Mouse (Mus musculus) kidney, embryonic 16.5 days (tissue): ENCODE results near the gene Ak9. TPM values are rescaled to one million over a fixed set of nuclear protein-coding genes. Genes with fewer than 3 reads are reported as not detected.
A peak's percentile ranks its signal among the peaks of the same experiment; 100 is the strongest.

Experiments used
- ATAC-seq: fragments of 200-750 bp; cut with Nextera tagmentation; 2 replicates; pipeline ENCODE4 v1.8.0; 2017; ENCODE audit warnings: moderate TSS enrichment; ENCODE audit not compliant: low FRiP score, low TSS enrichment
- H3K27ac ChIP-seq: fragments of 300-500 bp; sonication (generic); 2 replicates; pipeline ENCODE4 v1.5.1; 2014; ENCODE audit warnings: low read length
- H3K27me3 ChIP-seq: fragments of 300-500 bp; sonication (generic); 2 replicates; pipeline ENCODE4 v1.6.1; 2014; ENCODE audit warnings: low read length, control low read depth, mixed read lengths; ENCODE audit not compliant: insufficient read depth
- H3K36me3 ChIP-seq: fragments of 300-500 bp; sonication (generic); 2 replicates; pipeline ENCODE4 v1.6.1; 2014; ENCODE audit warnings: low read length, control low read depth, mixed read lengths; ENCODE audit not compliant: insufficient read depth
- H3K4me1 ChIP-seq: fragments of 300-500 bp; sonication (generic); 2 replicates; pipeline ENCODE4 v1.6.1; 2014; ENCODE audit warnings: low read length, control low read depth, mixed read lengths; ENCODE audit not compliant: insufficient read depth
- H3K4me2 ChIP-seq: fragments of 300-500 bp; sonication (generic); replicated peaks from 2 replicates; pipeline ENCODE4 v1.6.1; 2014; ENCODE audit warnings: low read depth, low read length
- H3K4me3 ChIP-seq: fragments of 300-500 bp; sonication (generic); 2 replicates; pipeline ENCODE4 v1.5.1; 2014; ENCODE audit warnings: mild to moderate bottlenecking, low read length
- H3K9ac ChIP-seq: fragments of 300-500 bp; sonication (generic); replicated peaks from 2 replicates; pipeline ENCODE4 v1.6.1; 2014; ENCODE audit warnings: low read length
- H3K9me3 ChIP-seq: fragments of 300-500 bp; sonication (generic); 2 replicates; pipeline ENCODE4 v1.6.1; 2016; ENCODE audit warnings: low read length, control low read depth
- WGBS: fragments of 180-500 bp; shearing (Covaris S2); extraction: QIAGEN DNeasy Blood & Tissue Kit; methylation state at CpG from one replicate; pipeline ENCODE4 v1.1.7; 2014; 5-methylcytosine and 5-hydroxymethylcytosine counted together
- polyA plus RNA-seq: library from polyadenylated mRNA; unstranded; fragments of >200 nt; fragmentation: Nextera tagmentation; extraction: Ambion mirVana; gene quantifications from 2 replicates; pipeline ENCODE4 v1.2.1, GENCODE M21; 2015

Gene Ak9
- polyA plus RNA-seq, 1 experiment from 2014 or later, result 0.04 TPM

DNA sequence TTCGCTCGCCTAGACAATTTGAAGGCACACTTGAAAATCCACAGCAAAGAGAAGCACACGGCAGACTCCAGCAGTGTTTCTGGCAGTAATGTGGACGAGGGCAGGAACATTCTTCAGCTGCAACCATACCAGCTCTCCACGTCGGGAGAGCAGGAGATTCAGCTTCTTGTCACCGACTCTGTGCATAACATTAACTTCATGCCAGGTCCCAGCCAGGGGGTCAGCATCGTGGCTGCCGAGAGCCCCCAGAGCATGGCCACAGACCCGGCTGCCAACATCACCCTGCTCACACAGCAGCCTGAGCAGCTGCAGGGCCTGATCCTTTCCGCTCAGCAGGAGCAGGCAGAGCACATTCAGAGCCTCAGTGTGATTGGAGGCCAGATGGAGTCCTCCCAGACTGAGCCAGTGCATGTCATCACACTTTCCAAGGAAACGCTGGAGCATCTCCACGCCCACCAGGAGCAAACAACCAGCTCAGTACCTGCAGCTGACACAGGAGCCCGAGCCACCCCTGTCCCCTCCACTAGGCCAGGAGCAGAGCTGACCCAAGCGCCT lies 160.7 kb downstream of the Ak9 start:
- no peaks in the 10 kb centered on the region for H3K4me1 ChIP-seq
- H3K4me2 ChIP-seq, result no peak overlapping the region
- no peaks in the 10 kb centered on the region for H3K9me3 ChIP-seq
- peaks cover 19% of the 10 kb centered on the region for H3K36me3 ChIP-seq
- no peak overlapping the region for H3K9ac ChIP-seq
- no peak overlapping the region for H3K27ac ChIP-seq
- H3K4me3 ChIP-seq, result no peak overlapping the region
- 57% methylated on average over 15 of the region's 15 CpGs for WGBS
- ATAC-seq, result no peak
- no peaks in the 10 kb centered on the region for H3K27me3 ChIP-seq

DNA sequence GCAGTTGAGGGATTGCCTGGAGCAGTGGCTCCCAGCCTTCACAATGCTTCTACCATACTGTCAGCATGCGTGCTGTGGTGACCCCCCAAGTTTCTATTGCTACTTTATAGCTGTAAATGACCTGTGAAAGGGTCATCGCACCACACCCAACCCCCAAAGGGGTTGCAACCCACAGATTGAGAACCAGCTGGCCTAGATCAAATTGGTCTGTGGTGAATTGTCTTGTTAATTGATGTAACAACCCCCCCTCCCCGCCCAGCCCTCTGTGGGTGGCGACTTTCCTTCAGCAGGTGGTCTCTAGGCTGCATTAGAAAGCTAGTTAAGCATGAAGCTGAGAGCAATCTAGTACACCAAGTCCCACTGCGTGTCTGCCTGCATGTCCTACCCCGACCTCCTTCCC lies 163.5 kb downstream of the Ak9 start:
- Histone ChIP-seq H3K27me3 (no peaks in the 10 kb centered on the region), H3K27ac (no peak overlapping the region), H3K36me3 (peaks cover 19% of the 10 kb centered on the region), H3K4me2 (no peak overlapping the region), H3K9ac (no peak overlapping the region), H3K4me1 (no peaks in the 10 kb centered on the region), H3K9me3 (no peaks in the 10 kb centered on the region), H3K4me3 (no peak overlapping the region)
- 37% methylated on average over 6 of the region's 6 CpGs for WGBS
- ATAC-seq, result no peak

DNA sequence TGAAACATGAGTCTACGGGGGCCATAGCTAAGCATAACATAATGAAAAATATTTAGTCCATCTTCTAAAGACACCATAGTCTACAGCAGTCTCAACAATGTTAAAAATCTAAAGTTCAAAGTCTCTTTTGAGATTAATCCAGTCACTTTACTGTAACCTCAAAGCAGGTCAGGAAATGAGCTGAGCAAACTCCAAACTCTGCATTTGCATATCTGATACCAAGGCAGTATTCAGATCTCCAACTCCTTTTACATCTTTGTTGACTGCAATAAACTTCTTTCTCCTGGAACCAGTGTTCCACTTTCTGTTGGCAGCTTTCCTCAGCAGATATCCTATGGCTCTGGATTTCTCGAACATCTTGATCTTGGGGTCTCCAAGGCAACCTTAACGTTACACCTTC lies 166.9 kb downstream of the Ak9 start:
- Histone ChIP-seq H3K36me3 (peaks cover 5% of the 10 kb centered on the region; the same call in 1 of the 2 replicates), H3K9me3 (no peaks in the 10 kb centered on the region), H3K27ac (no peak overlapping the region), H3K4me3 (no peak overlapping the region), H3K27me3 (no peaks in the 10 kb centered on the region), H3K9ac (no peak overlapping the region), H3K4me1 (peaks cover 6% of the 10 kb centered on the region), H3K4me2 (no peak overlapping the region)
- WGBS, result 83% methylated on average over 3 of the region's 3 CpGs
- ATAC-seq, result no peak

DNA sequence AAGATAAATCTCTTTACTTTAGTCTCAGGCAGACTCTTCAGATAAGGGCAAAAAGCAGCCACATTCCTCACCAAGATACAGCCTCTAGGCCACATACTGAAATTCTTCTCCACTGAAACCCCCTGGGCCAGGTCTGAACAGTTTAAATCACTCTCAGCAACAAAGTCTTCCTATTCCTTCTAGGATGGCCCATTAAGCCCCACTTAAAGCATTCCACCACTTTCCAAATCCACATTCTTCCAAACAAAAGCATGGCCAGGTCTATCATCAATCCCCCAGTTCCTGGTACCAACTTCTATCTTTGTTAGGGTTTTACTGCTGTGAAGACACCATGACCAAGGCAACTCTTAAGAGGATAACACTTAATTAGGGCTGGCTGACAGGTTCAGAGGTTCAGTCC lies 168.8 kb downstream of the Ak9 start:
- H3K9ac ChIP-seq, result no peak overlapping the region
- no peak for ATAC-seq
- no peak overlapping the region for H3K27ac ChIP-seq
- H3K4me2 ChIP-seq, result no peak overlapping the region
- no peaks in the 10 kb centered on the region for H3K27me3 ChIP-seq
- H3K4me1 ChIP-seq, result peaks cover 22% of the 10 kb centered on the region
- H3K4me3 ChIP-seq, result no peak overlapping the region
- H3K36me3 ChIP-seq, result no peaks in the 10 kb centered on the region
- no peaks in the 10 kb centered on the region for H3K9me3 ChIP-seq

DNA sequence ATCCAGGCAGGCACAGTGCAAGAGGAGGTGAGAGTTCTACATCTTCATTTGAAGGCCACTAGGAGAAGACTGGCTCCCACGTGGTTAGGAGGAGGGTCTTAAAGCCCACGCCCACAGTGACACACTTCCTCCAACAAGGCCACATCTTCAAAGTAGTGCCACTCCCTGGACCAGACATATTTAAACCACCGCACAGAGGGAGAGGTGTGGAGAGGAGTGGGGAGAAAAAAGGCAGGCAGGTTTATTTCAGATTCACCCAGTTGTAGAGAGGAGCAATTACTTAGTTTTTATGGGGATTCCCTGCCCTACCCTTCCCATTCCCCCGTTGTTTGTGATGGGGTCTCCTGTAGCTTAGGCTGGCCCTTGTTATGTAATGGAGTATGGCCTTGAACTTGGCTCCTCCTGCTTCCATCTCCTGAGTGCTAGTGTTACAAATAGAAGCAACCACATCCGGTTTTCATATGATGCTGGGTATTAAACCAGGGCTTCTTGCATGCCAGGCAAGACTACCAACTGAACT lies 169.2 kb downstream of the Ak9 start:
- Histone ChIP-seq H3K4me1 (peaks cover 26% of the 10 kb centered on the region), H3K9ac (no peak overlapping the region), H3K27ac (no peak overlapping the region), H3K4me2 (no peak overlapping the region), H3K4me3 (no peak overlapping the region), H3K9me3 (no peaks in the 10 kb centered on the region), H3K27me3 (no peaks in the 10 kb centered on the region), H3K36me3 (no peaks in the 10 kb centered on the region)
- 63% methylated on average over 5 of the region's 5 CpGs for WGBS
- no peak for ATAC-seq

DNA sequence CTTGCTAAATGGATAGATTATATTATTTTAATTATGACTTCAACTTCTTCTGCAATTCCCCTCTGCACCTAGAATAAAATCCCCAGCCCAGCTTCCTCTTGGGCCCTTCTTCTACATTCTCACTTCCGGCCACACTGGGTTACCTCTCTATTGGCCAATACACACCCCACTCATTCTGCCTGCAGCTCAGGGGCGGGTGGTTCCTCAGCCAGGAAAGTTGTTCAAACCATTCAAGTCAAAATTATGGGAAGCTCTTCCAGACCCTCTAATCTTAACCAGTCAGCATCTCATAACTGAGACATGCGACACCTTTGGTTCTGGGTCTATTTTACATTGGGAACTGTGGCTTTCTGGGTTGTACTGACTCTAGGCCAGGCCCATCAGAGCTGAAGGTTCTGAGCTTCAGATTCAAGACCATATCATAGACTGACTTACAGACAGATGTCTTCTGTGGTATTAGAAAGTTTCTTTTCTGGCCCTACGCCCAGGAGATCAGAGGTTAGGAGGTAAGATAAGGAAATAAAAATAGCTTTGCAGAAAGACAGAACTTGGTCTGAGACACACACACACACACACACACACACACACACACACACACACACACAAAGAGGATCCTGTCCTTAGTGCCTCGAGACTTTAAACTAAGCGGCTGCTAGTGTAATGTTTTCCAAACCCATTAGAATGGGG lies 170.1 kb downstream of the Ak9 start:
- no peak for ATAC-seq
- no peaks in the 10 kb centered on the region for H3K27me3 ChIP-seq
- no peaks in the 10 kb centered on the region for H3K36me3 ChIP-seq
- H3K27ac ChIP-seq, result no peak overlapping the region
- WGBS, result 79% methylated on average over 6 of the region's 6 CpGs
- no peak overlapping the region for H3K9ac ChIP-seq
- peaks cover 27% of the 10 kb centered on the region for H3K4me1 ChIP-seq
- H3K4me2 ChIP-seq, result no peak overlapping the region
- no peak overlapping the region for H3K4me3 ChIP-seq
- H3K9me3 ChIP-seq, result no peaks in the 10 kb centered on the region

DNA sequence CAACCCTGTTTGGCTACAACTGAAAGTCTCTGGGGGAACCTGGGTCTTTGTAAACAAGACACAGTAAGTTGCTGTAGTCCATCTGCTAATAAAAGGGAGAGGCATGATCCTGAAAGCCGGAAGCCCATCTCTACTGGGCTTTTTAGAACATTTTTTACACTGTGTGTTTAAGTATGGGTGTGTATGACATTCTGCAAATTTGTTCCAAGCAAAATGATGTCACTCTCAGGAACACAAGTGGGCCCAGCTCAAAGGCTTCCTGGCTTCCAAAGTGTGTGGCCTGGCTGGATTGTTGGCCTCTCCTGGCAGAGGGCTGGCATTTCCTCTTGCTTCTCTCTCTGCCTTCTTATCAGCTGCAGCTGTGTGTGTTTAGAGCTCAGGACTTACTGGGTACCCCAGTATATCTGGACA lies 171.2 kb downstream of the Ak9 start:
- Histone ChIP-seq H3K27me3 (no peaks in the 10 kb centered on the region), H3K9me3 (no peaks in the 10 kb centered on the region), H3K4me3 (no peak overlapping the region), H3K27ac (peak overlapping the region; percentile 9; the same call in 1 of the 2 replicates), H3K4me2 (no peak overlapping the region), H3K36me3 (no peaks in the 10 kb centered on the region), H3K4me1 (peaks cover 27% of the 10 kb centered on the region), H3K9ac (0 out of 2 replicates have a peak overlapping the region, but pooled peaks have one; percentile 25)
- no peak for ATAC-seq
- WGBS, result 75% methylated on average over 1 of the region's 1 CpGs

DNA sequence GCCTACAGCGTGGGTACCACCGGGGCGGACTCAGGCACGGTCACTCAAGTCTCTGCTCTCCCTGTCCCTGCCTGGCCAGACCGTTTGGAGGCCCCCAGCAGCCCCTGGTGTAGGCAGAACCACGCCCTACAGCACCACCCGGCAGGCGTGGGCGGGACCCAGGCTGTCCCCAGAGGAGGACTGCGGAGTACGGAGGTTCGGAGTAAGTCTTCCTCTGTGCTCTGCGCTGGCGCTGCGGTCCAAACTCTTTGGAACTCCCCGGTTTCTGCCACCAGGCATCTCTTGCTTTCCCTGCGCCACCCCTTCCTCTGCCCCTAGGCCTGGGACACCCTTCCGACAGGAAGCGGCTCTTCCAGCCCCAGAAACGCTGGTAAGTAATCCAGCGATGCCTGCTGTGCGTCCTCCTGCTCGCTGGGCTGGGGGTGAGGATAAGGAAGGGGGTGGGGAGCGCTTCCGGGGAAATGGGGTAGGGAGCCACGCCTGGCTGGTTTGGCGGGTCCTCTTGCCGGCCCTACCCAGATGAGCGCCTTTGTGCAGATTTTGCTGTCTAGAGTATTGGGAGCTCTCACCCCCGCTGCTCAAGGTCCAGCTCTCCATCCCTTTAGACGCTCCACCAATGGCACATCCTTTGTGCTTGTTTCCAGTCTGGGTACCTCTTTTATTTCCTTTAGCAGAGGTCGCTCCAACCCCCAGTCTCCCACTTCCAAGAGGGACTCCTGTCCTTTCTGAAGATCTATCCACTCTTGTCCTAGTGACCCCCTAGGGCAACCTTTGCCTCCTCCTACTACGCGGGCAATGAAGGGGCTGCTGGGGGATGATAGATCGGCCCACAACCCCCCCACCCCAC lies 172.6 kb downstream of the Ak9 start, which contains the start of gene Mical1:
Gene Mical1, plus strand, starts transcription at position 144 of the 847 bp plus-strand sequence.
- Histone ChIP-seq H3K27ac (peak within 1 kb of the TSS; percentile 86), H3K9me3 (no peaks in the 10 kb centered on the region), H3K4me2 (peak within 1 kb of the TSS; percentile 98), H3K27me3 (no peaks in the 10 kb centered on the region), H3K9ac (peak within 1 kb of the TSS; percentile 77), H3K4me1 (peaks cover 27% of the 10 kb centered on the region), H3K36me3 (peaks cover 3% of the 10 kb centered on the region; the same call in 1 of the 2 replicates), H3K4me3 (peak within 1 kb of the TSS; percentile 75)
- under 1% methylated on average over 35 of the region's 35 CpGs for WGBS
- ATAC-seq, result peak; percentile 80

DNA sequence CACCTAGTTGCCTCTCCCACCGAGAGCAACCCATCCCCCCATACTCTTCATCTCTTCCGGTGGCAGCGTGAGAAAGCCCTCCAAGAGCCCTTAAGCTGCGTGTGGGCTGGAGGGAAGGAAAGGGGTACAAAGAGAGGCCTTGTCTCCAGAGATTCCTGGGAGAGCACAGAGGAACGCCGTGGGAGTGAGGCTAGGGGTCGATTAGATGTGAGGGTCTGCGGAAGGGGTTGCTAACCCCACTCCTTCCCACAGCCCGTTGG lies 173.2 kb downstream of the Ak9 start:
- ATAC-seq, result peak; percentile 10; the same call in 1 of the 2 replicates
- Histone ChIP-seq H3K4me1 (peaks cover 27% of the 10 kb centered on the region), H3K27ac (peak overlapping the region; percentile 86), H3K4me2 (peak overlapping the region; percentile 98), H3K27me3 (no peaks in the 10 kb centered on the region), H3K9me3 (no peaks in the 10 kb centered on the region), H3K4me3 (peak overlapping the region; percentile 75), H3K9ac (peak overlapping the region; percentile 77), H3K36me3 (peaks cover 8% of the 10 kb centered on the region; the same call in 1 of the 2 replicates)
- 0% methylated on average over 9 of the region's 9 CpGs for WGBS
